Mouse (Mus musculus) liver, embryonic 14 days (tissue): ENCODE results near the gene Canx. TPM values are rescaled to one million over a fixed set of nuclear protein-coding genes. Genes with fewer than 3 reads are reported as not detected.

Source experiments
- polyA plus RNA-seq: library from polyadenylated mRNA; depleted of rRNA; stranded (reverse); fragments of >200 nt; gene quantifications from 2 replicates; pipeline ENCODE4 v1.2.3, GENCODE M21; 2012; rRNA removed

Canx gene
- polyA plus RNA-seq = 121 and 131 TPM in 2 replicates

GRCm38 (mm10) chr11:50325496-50326301 lies at the start of gene Canx:
Gene Canx, minus strand, starts transcription at chr11:50325673.

GRCm38 (mm10) chr11:50354162-50354561 lies 28.7 kb upstream of the Canx start, which contains the start of gene Cby3:
Gene Cby3, plus strand, starts transcription at chr11:50354462.

DNA sequence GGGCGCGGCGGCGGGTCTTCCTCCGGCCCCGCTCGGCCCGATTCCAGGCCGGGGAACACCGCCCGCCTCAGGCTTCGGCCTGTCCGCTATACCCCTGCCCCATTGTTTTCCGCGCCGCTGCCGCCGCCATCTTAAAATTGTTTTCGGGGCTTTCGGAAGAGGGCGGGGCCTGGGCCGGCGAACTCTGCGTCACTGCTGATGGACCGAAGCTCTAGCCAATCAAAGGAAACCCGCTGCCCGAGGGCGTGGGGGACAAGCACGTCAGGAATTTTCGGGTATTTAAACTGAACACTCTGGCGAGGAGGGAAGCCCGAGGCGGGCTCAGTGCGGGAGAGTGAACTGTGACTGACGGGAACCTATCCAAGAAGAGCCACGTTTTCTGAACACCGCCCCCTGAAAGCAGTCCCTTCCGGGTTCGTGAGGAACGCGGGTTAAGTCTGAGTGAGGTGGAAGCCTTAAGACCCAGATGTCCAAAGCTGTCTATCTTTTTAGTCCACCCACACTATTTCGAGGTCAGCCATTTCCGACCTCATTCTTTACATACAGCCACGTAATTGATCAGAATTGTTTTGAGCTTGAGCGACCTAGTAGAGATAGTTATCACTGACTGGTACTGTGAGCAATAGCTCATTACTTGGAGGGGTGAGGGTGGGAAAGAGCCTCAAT lies 33.1 kb downstream of the Canx start, which contains the start of gene Maml1:
Gene Maml1 (minus strand): TSS at position 122 of the 666 bp plus-strand sequence.

Other genes with a start within 250 kb of the Canx start
- gene Tbc1d9b, start 194.3 kb downstream of the Canx start, polyA plus RNA-seq = 7.5 and 8.8 TPM in 2 replicates
- 7.1 and 7.2 TPM in 2 replicates for gene Mrnip, start 151.2 kb downstream of the Canx start, polyA plus RNA-seq
- 42.7 and 48.6 TPM in 2 replicates for gene Sqstm1, start 114.8 kb downstream of the Canx start, polyA plus RNA-seq
- 12.2 and 14.7 TPM in 2 replicates for gene Mgat4b, start 114.8 kb downstream of the Canx start, polyA plus RNA-seq
- 0.79 and 0.85 TPM in 2 replicates for gene Ltc4s, start 87.1 kb downstream of the Canx start, polyA plus RNA-seq
- 2.9 and 3.5 TPM in 2 replicates for gene Maml1, start 33.4 kb downstream of the Canx start, polyA plus RNA-seq
- gene Cby3, start 28.8 kb upstream of the Canx start, polyA plus RNA-seq = 0.06 and 0.07 TPM in 2 replicates
- gene Hnrnph1, start 51.3 kb upstream of the Canx start, polyA plus RNA-seq = 208 and 229 TPM in 2 replicates
- gene Rufy1, start 105.5 kb upstream of the Canx start, polyA plus RNA-seq = 5.2 and 6.0 TPM in 2 replicates